Mouse (Mus musculus) midbrain, postnatal 0 days (tissue): ENCODE results near the gene Ccdc186. TPM values are rescaled to one million over a fixed set of nuclear protein-coding genes. Genes with fewer than 3 reads are reported as not detected.
A peak's percentile ranks its signal among the peaks of the same experiment; 100 is the strongest.

ENCODE experiments used
- ATAC-seq: fragments of 200-750 bp; cut with Nextera tagmentation; 2 replicates; pipeline ENCODE4 v1.8.0; 2017; ENCODE audit warnings: moderate number of reproducible peaks, mild to moderate bottlenecking, moderate TSS enrichment, moderate library complexity; ENCODE audit not compliant: low FRiP score
- DNase-seq: peaks from one replicate; pipeline ENCODE4 v3.0.0-alpha.2; 2015; ENCODE audit warnings: low spot score
- H3K27ac ChIP-seq: fragments of 300-500 bp; sonication (generic); 2 replicates; pipeline ENCODE4 v1.5.1; 2014; ENCODE audit warnings: low read depth, mild to moderate bottlenecking, low read length, mixed read lengths
- H3K27me3 ChIP-seq: fragments of 300-500 bp; sonication (generic); 2 replicates; pipeline ENCODE4 v1.6.1; 2014; ENCODE audit warnings: low read length, control low read depth, mixed read lengths; ENCODE audit not compliant: insufficient read depth
- H3K36me3 ChIP-seq: fragments of 300-500 bp; sonication (generic); 2 replicates; pipeline ENCODE4 v1.6.1; 2014; ENCODE audit warnings: low read length, control low read depth, mixed read lengths; ENCODE audit not compliant: insufficient read depth
- H3K4me1 ChIP-seq: fragments of 300-500 bp; sonication (generic); 2 replicates; pipeline ENCODE4 v1.6.1; 2014; ENCODE audit warnings: mild to moderate bottlenecking, control low read depth, antibody characterized with exemption, low read length, mixed read lengths; ENCODE audit not compliant: insufficient read depth
- H3K4me2 ChIP-seq: fragments of 300-500 bp; sonication (generic); 2 replicates; pipeline ENCODE4 v1.6.1; 2014; ENCODE audit warnings: low read depth, mild to moderate bottlenecking, low read length, mixed read lengths; ENCODE audit not compliant: poor library complexity, severe bottlenecking
- H3K4me3 ChIP-seq: fragments of 300-500 bp; sonication (generic); 2 replicates; pipeline ENCODE4 v1.5.1; 2014; ENCODE audit warnings: low read depth, mild to moderate bottlenecking, low read length, moderate library complexity
- H3K9ac ChIP-seq: fragments of 300-500 bp; sonication (generic); replicated peaks from 2 replicates; pipeline ENCODE4 v1.6.1; 2014; ENCODE audit warnings: mild to moderate bottlenecking, low read length, moderate library complexity, mixed read lengths; ENCODE audit not compliant: poor library complexity, severe bottlenecking
- H3K9me3 ChIP-seq: fragments of 300-500 bp; sonication (generic); 2 replicates; pipeline ENCODE4 v1.6.1; 2016; ENCODE audit warnings: low read length, control low read depth
- CTCF ChIP-seq: IDR thresholded peaks from 2 replicates; pipeline ENCODE4 v1.5.1; 2016; ENCODE audit warnings: antibody characterized with exemption, mild to moderate bottlenecking
- WGBS: fragments of 180-500 bp; shearing (Covaris S2); extraction: QIAGEN DNeasy Blood & Tissue Kit; methylation state at CpG from one replicate; pipeline ENCODE4 v1.1.7; 2014; 5-methylcytosine and 5-hydroxymethylcytosine counted together
- polyA plus RNA-seq: library from polyadenylated mRNA; unstranded; fragments of >200 nt; fragmentation: Nextera tagmentation; extraction: Ambion mirVana; gene quantifications from 2 replicates; pipeline ENCODE4 v1.2.1, GENCODE M21; 2015
- total RNA-seq: library from RNA; depleted of rRNA; stranded (reverse); fragments of >200 nt; gene quantifications from 2 replicates; pipeline ENCODE4 v1.2.3, GENCODE M21; 2014

The Ccdc186 gene
- total and polyA plus RNA-seq, 2 experiments from 2014 or later, result 13.5 to 20.8 TPM

- no peak for ATAC-seq
- Histone ChIP-seq H3K36me3 (no peaks in the 10 kb centered on the region), H3K27me3 (0 out of 2 replicates have a peak, but pooled peaks cover 4% of the 10 kb centered on the region), H3K4me1 (no peaks in the 10 kb centered on the region), H3K27ac (no peak overlapping the region), H3K9me3 (no peaks in the 10 kb centered on the region), H3K9ac (no peak overlapping the region), H3K4me2 (peak overlapping the region; percentile 49), H3K4me3 (peak overlapping the region; percentile 10; the same call in 1 of the 2 replicates)
- no peak for TF ChIP-seq CTCF
- WGBS, result 41% methylated on average over 24 of the region's 24 CpGs
- no peak for DNase-seq
Measured at GRCm38 (mm10) chr19:56774971-56775892, 46.8 kb downstream of the Ccdc186 start.

DNA sequence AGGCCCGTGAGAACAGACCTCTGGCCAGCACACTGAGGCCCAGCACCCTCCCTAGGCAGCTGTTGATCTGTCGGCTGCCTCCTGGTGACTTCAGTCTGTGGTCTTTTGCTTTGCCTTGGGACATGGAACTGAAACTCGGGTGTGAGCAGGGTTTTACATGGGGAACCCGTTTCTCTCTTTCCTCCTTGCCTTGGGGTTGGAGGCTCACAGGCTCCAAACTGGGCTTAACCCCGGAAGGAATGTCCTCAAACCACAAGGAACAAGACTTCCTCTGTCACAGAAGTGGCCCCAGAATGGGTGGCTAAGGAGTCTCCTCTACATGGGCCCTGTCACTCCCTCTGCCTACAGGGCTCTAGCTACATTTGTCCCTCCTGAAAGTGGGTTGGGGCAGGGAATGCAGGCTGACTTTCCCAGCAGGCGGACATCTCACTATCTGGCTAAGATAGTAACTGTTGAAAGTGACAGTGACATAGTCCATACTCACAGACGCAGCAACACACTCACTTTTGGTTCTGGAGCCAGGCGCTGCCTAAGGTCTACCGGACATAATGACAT is 47.5 kb downstream of the Ccdc186 start:
- Histone ChIP-seq H3K4me1 (no peaks in the 10 kb centered on the region), H3K4me3 (no peak overlapping the region), H3K36me3 (no peaks in the 10 kb centered on the region), H3K27me3 (0 out of 2 replicates have a peak, but pooled peaks cover 4% of the 10 kb centered on the region), H3K4me2 (no peak overlapping the region), H3K27ac (no peak overlapping the region), H3K9me3 (no peaks in the 10 kb centered on the region), H3K9ac (no peak overlapping the region)
- DNase-seq (no peak), ATAC-seq (no peak)
- TF ChIP-seq CTCF, result no peak
- WGBS, result 71% methylated on average over 9 of the region's 9 CpGs

DNA sequence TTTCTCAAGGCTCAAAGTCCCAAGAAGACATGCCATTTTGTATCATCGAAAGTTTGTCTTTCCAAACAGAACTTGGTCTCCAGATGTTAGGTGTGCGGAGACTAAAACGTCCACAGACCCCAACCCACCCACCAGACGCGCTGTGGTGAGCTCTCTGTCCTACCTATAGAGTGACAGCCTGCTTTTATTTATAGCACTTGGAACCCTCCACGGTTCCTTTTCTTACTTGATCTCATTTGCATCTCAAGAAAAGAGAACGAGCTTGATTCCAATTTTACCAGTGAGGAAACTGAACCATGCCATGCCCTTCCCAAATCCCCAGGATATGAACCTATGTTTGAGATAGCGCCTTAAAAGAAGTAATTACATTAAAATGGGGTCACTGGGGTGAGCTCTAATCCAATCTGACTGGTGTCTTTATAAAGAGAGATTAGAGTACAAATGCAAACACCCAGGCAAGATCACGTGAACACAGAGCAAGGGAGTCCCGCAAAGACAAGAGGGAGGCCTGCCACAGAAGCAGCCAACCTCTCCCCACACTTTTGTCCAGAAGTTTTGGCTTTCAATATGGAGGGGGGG is 48.5 kb downstream of the Ccdc186 start:
- no peaks in the 10 kb centered on the region for H3K9me3 ChIP-seq
- no peaks in the 10 kb centered on the region for H3K4me1 ChIP-seq
- TF ChIP-seq CTCF, result no peak
- no peak overlapping the region for H3K4me3 ChIP-seq
- 27% methylated on average over 10 of the region's 10 CpGs for WGBS
- H3K27ac ChIP-seq, result no peak overlapping the region
- no peaks in the 10 kb centered on the region for H3K36me3 ChIP-seq
- ATAC-seq (no peak), DNase-seq (no peak)
- no peak overlapping the region for H3K9ac ChIP-seq
- H3K27me3 ChIP-seq, result 0 out of 2 replicates have a peak, but pooled peaks cover 4% of the 10 kb centered on the region
- no peak overlapping the region for H3K4me2 ChIP-seq

DNA sequence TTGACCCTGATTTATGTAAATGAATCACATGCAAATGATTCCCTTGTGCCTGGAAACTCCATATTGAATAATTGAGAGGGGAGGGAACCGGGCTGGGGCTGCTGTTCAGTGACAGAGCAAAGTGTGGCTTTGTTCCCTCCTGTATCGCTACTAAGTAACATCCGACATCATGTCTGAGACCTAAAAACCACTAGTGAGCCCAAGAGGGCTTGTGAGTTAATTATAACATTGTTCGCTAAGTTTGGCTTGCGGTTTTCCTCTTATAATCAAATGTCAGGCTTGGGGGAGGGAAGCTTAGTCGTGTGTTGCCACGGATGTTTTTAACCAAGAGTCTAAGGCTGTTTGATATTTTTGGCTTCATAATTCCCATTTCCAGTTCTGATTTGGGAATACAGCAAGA is 49.8 kb downstream of the Ccdc186 start:
- no peaks in the 10 kb centered on the region for H3K36me3 ChIP-seq
- ATAC-seq, result no peak
- H3K4me1 ChIP-seq, result no peaks in the 10 kb centered on the region
- no peak for TF ChIP-seq CTCF
- no peak overlapping the region for H3K4me3 ChIP-seq
- no peak overlapping the region for H3K4me2 ChIP-seq
- 72% methylated on average over 7 of the region's 7 CpGs for WGBS
- DNase-seq, result no peak
- no peaks in the 10 kb centered on the region for H3K27me3 ChIP-seq
- H3K27ac ChIP-seq, result no peak overlapping the region
- H3K9ac ChIP-seq, result no peak overlapping the region
- no peaks in the 10 kb centered on the region for H3K9me3 ChIP-seq

- Histone ChIP-seq H3K4me3 (no peak overlapping the region), H3K36me3 (no peaks in the 10 kb centered on the region), H3K4me1 (no peaks in the 10 kb centered on the region), H3K9ac (no peak overlapping the region), H3K4me2 (no peak overlapping the region), H3K9me3 (no peaks in the 10 kb centered on the region), H3K27me3 (no peaks in the 10 kb centered on the region), H3K27ac (no peak overlapping the region)
- no peak for ATAC-seq
- TF ChIP-seq CTCF, result no peak
- no peak for DNase-seq
- 91% methylated on average over 9 of the region's 9 CpGs for WGBS
Measured at GRCm38 (mm10) chr19:56769024-56769423, 53.0 kb downstream of the Ccdc186 start.

DNA sequence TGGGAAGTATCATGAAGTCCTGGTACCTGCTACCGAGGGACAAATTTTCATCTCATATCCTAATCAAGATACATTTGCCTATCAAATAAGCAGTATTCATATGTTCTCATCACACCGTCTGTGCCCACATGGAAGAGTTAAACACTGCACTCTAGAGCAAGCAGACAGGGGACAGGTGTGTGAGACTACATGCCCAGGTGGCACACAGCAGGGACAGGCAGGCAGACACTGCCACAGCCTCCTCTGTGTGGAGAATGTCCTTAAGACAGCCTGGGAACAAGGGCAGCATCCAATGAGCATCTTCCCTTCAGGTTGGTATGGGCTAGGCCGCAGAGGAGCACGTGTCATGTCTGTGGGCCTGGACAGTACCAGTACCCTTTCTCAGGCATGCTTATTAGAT is 59.3 kb downstream of the Ccdc186 start:
- Histone ChIP-seq H3K9me3 (no peaks in the 10 kb centered on the region), H3K27me3 (no peaks in the 10 kb centered on the region), H3K4me2 (no peak overlapping the region), H3K27ac (no peak overlapping the region), H3K4me1 (no peaks in the 10 kb centered on the region), H3K36me3 (no peaks in the 10 kb centered on the region), H3K9ac (no peak overlapping the region), H3K4me3 (no peak overlapping the region)
- ATAC-seq, result no peak
- WGBS, result 94% methylated on average over 4 of the region's 4 CpGs
- peak; percentile 22 for DNase-seq
- no peak for TF ChIP-seq CTCF
